Mouse (Mus musculus) lung, embryonic 14.5 days (tissue): Measurements from ENCODE around the gene Tmem125. TPM values are rescaled to one million over a fixed set of nuclear protein-coding genes. Genes with fewer than 3 reads are reported as not detected.
"Not testable (repeated sequence)": the region's sequence is repeated elsewhere in the genome, so short reads cannot be mapped to it uniquely, and the experiment has no call there.

ENCODE experiments used
- ATAC-seq: fragments of 200-750 bp; cut with Nextera tagmentation; 2 replicates; pipeline ENCODE4 v1.8.0; 2017; ENCODE audit warnings: mild to moderate bottlenecking, moderate TSS enrichment, moderate library complexity; ENCODE audit not compliant: insufficient read depth
- DNase-seq: peaks from one replicate; pipeline ENCODE4 v3.0.0-alpha.2; 2015
- H3K27ac ChIP-seq: fragments of 300-500 bp; sonication (generic); 2 replicates; pipeline ENCODE4 v1.5.1; 2014; ENCODE audit warnings: low read depth, mild to moderate bottlenecking, moderate library complexity
- H3K27me3 ChIP-seq: fragments of 300-500 bp; sonication (generic); 2 replicates; pipeline ENCODE4 v1.6.1; 2014; ENCODE audit warnings: low read length, control low read depth; ENCODE audit not compliant: insufficient read depth
- H3K36me3 ChIP-seq: fragments of 300-500 bp; sonication (generic); 2 replicates; pipeline ENCODE4 v1.6.1; 2014; ENCODE audit warnings: control low read depth; ENCODE audit not compliant: insufficient read depth
- H3K4me1 ChIP-seq: fragments of 300-500 bp; sonication (generic); 2 replicates; pipeline ENCODE4 v1.6.1; 2014; ENCODE audit warnings: antibody characterized with exemption, control low read depth; ENCODE audit not compliant: insufficient read depth
- H3K4me2 ChIP-seq: fragments of 300-500 bp; sonication (generic); 2 replicates; pipeline ENCODE4 v1.6.1; 2014; ENCODE audit warnings: mild to moderate bottlenecking
- H3K4me3 ChIP-seq: fragments of 300-500 bp; sonication (generic); 2 replicates; pipeline ENCODE4 v1.5.1; 2014; ENCODE audit warnings: low read depth, low read length
- H3K9ac ChIP-seq: fragments of 300-500 bp; sonication (generic); 2 replicates; pipeline ENCODE4 v1.6.1; 2014
- H3K9me3 ChIP-seq: fragments of 300-500 bp; sonication (generic); 2 replicates; pipeline ENCODE4 v1.6.1; 2016; ENCODE audit warnings: low read depth, low read length, control low read depth
- CTCF ChIP-seq: IDR thresholded peaks from 2 replicates; pipeline ENCODE4 v1.5.1; 2016; ENCODE audit warnings: antibody characterized with exemption, low read depth
- WGBS: fragments of 180-500 bp; shearing (Covaris S2); extraction: QIAGEN DNeasy Blood & Tissue Kit; methylation state at CpG from one replicate; pipeline ENCODE4 v1.1.7; 2014; 5-methylcytosine and 5-hydroxymethylcytosine counted together
- polyA plus RNA-seq: library from polyadenylated mRNA; unstranded; fragments of >200 nt; fragmentation: Nextera tagmentation; extraction: Ambion mirVana; gene quantifications from 2 replicates; pipeline ENCODE4 v1.2.1, GENCODE M21; 2014

Gene Tmem125
- polyA plus RNA-seq, 1 experiment from 2014 or later = 3.6 TPM

DNA sequence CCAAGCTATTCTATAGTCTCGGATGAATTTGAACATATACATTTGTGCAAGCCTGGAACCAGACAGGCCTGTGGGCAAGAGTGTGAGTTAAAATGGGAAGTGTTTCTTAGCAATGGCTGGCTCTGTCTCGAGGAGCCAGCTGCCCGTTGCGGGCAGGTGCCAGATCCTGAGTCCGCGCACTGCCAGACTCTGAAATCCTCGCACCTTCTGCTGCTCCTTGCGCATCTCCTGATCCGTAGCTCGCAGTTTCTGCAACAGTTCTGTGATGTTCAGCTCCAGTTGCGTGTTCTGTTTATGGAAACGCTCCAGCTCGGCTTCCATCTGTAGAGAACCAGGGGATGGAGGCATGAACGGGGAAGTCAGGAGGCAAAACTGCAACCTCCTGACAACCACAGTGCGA, 27.6 kb upstream of the Tmem125 start:
- no peak overlapping the region for H3K4me3 ChIP-seq
- no peak for DNase-seq
- no peak for TF ChIP-seq CTCF
- H3K9ac ChIP-seq = no peak overlapping the region
- no peaks in the 10 kb centered on the region for H3K27me3 ChIP-seq
- H3K4me2 ChIP-seq = no peak overlapping the region
- WGBS = 70% methylated on average over 15 of the region's 15 CpGs
- no peak overlapping the region for H3K27ac ChIP-seq
- no peaks in the 10 kb centered on the region for H3K9me3 ChIP-seq
- no peaks in the 10 kb centered on the region for H3K4me1 ChIP-seq
- ATAC-seq = no peak
- no peaks in the 10 kb centered on the region for H3K36me3 ChIP-seq

- Histone ChIP-seq H3K27me3 (no peaks in the 10 kb centered on the region), H3K9ac (no peak overlapping the region), H3K4me1 (no peaks in the 10 kb centered on the region), H3K4me3 (no peak overlapping the region), H3K9me3 (no peaks in the 10 kb centered on the region), H3K4me2 (no peak overlapping the region), H3K36me3 (no peaks in the 10 kb centered on the region), H3K27ac (no peak overlapping the region)
- DNase-seq = no peak
- no peak for TF ChIP-seq CTCF
- no peak for ATAC-seq
- WGBS = 58% methylated on average over 23 of the region's 23 CpGs
Observed at GRCm38 (mm10) chr4:118569320-118569719, 25.5 kb upstream of the Tmem125 start.

- Histone ChIP-seq H3K9ac (no peak overlapping the region), H3K27me3 (no peaks in the 10 kb centered on the region), H3K4me2 (no peak overlapping the region), H3K36me3 (no peaks in the 10 kb centered on the region), H3K9me3 (no peaks in the 10 kb centered on the region), H3K4me1 (no peaks in the 10 kb centered on the region), H3K27ac (no peak overlapping the region), H3K4me3 (no peak overlapping the region)
- DNase-seq (no peak), ATAC-seq (0 out of 2 replicates have a peak, but pooled peaks have one; percentile 14)
- WGBS = 54% methylated on average over 10 of the region's 10 CpGs
- TF ChIP-seq CTCF = no peak
Observed at GRCm38 (mm10) chr4:118568709-118569108, 24.9 kb upstream of the Tmem125 start.

DNA sequence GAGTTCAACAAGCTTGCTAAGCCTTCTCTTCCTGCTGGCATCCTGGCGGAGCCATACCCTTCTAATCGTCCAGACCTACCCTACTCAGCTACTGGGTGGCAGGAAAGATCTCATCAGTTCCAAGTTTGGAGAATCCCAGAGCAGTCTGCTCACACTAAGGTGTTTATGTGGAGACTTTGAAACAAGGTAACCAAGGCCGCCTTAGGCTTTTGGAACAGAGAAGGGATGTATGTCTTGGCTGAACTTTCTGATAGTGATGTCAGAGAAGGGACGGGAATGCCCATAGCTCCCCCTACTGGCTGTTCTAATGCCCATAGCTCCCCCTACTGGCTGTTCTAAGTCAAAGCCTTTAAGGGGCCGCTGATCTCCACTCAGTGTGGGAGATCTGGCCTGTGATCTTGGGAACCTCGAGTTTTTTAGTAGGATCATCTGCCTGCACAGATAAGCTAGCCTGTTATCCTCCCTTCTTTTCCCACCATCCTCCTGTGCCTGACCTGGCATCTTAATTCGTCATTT, 22.4 kb upstream of the Tmem125 start:
- Histone ChIP-seq H3K4me3 (no peak overlapping the region), H3K9ac (no peak overlapping the region), H3K27ac (no peak overlapping the region), H3K9me3 (no peaks in the 10 kb centered on the region), H3K27me3 (no peaks in the 10 kb centered on the region), H3K4me2 (no peak overlapping the region), H3K36me3 (no peaks in the 10 kb centered on the region), H3K4me1 (no peaks in the 10 kb centered on the region)
- no peak for ATAC-seq
- DNase-seq = peak; percentile 78
- WGBS = 33% methylated on average over 7 of the region's 7 CpGs
- peak; percentile 97 for TF ChIP-seq CTCF

- WGBS = 57% methylated on average over 3 of the region's 3 CpGs
- TF ChIP-seq CTCF = no peak
- DNase-seq (no peak), ATAC-seq (no peak)
- Histone ChIP-seq H3K27me3 (no peaks in the 10 kb centered on the region), H3K4me3 (no peak overlapping the region), H3K9me3 (no peaks in the 10 kb centered on the region), H3K4me1 (no peaks in the 10 kb centered on the region), H3K27ac (no peak overlapping the region), H3K36me3 (no peaks in the 10 kb centered on the region), H3K9ac (no peak overlapping the region), H3K4me2 (no peak overlapping the region)
Observed at GRCm38 (mm10) chr4:118564926-118565279, 21.1 kb upstream of the Tmem125 start.

- Histone ChIP-seq H3K36me3 (no peaks in the 10 kb centered on the region), H3K27ac (no peak overlapping the region), H3K4me3 (no peak overlapping the region), H3K9ac (no peak overlapping the region), H3K9me3 (no peaks in the 10 kb centered on the region), H3K4me2 (no peak overlapping the region), H3K4me1 (no peaks in the 10 kb centered on the region), H3K27me3 (no peaks in the 10 kb centered on the region)
- no peak for ATAC-seq
- WGBS = 71% methylated on average over 13 of the region's 13 CpGs
- no peak for TF ChIP-seq CTCF
- DNase-seq = peak; percentile 34
Observed at GRCm38 (mm10) chr4:118564062-118564925, 20.4 kb upstream of the Tmem125 start.

DNA sequence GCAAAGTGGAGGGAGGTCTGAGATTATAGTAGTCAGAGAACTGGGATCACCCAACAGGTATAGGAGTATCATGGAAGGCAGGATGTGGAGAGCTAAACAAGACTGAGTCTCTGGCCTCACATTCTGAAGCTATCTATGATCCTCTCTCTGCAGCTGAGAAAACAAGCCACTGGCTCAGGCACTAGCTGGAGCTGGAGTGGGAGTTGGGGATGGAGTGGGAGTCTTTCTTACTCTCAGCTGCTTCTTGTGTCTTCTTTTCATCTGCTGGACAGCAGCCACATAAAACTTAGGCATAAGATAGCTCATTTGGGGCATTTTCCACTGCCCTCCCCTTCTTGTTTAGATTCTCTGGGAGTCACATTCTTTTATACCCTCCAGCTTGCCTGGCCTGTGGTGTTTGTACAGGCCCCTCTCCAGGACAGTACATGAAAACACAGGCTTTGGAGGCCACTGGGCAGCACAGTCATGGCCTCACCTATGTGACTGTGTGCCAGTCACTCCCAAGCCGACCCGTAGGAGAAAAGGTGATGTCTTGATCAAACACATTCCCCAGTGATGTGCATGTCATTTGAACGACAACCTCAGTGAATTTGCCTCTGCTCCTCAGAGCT, 9.3 kb upstream of the Tmem125 start:
- WGBS = 64% methylated on average over 3 of the region's 3 CpGs
- no peak overlapping the region for H3K9ac ChIP-seq
- no peak overlapping the region for H3K4me3 ChIP-seq
- ATAC-seq = no peak
- DNase-seq = peak; percentile 24
- H3K4me1 ChIP-seq = no peaks in the 10 kb centered on the region
- H3K27ac ChIP-seq = no peak overlapping the region
- H3K4me2 ChIP-seq = no peak overlapping the region
- no peaks in the 10 kb centered on the region for H3K27me3 ChIP-seq
- H3K36me3 ChIP-seq = no peaks in the 10 kb centered on the region
- no peaks in the 10 kb centered on the region for H3K9me3 ChIP-seq
- TF ChIP-seq CTCF = no peak

- not testable (repeated sequence) for ATAC-seq
Observed at GRCm38 (mm10) chr4:118548130-118548480, 4.3 kb upstream of the Tmem125 start.

GRCm38 (mm10) chr4:118547424-118548129, 3.7 kb upstream of the Tmem125 start:
- H3K36me3 ChIP-seq, H3K9ac ChIP-seq, H3K4me3 ChIP-seq, H3K27ac ChIP-seq, H3K4me1 ChIP-seq, ATAC-seq, H3K4me2 ChIP-seq, H3K9me3 ChIP-seq, DNase-seq, H3K27me3 ChIP-seq: not testable (repeated sequence)
- WGBS = 86% methylated on average over 22 of the region's 23 CpGs

More at GRCm38 (mm10) chr4:118548130-118548480, 4.3 kb upstream of the Tmem125 start:
- H3K4me1 ChIP-seq, H3K4me2 ChIP-seq, H3K27ac ChIP-seq, H3K9ac ChIP-seq, H3K9me3 ChIP-seq, H3K4me3 ChIP-seq, H3K36me3 ChIP-seq, H3K27me3 ChIP-seq: not testable (repeated sequence)
- WGBS = 85% methylated on average over 10 of the region's 10 CpGs
- peak; percentile 70 for DNase-seq
